Mouse (Mus musculus): ENCODE measurements around the gene Calhm1. TPM values are rescaled to one million over a fixed set of nuclear protein-coding genes. Genes with fewer than 3 reads are reported as not detected.

The Calhm1 gene
- polyA plus RNA-seq (2015; fragmentation: Nextera tagmentation; extraction: Ambion mirVana): not detected in 2 replicates

- 82% methylated on average over 6 of the region's 6 CpGs for WGBS
- Histone ChIP-seq H3K4me1 (ENCODE audit: control insufficient read depth, insufficient read depth, low read length) (no peaks in the 10 kb centered on the region), H3K36me3 (ENCODE audit: control insufficient read depth, insufficient read depth) (no peaks in the 10 kb centered on the region), H3K9ac (ENCODE audit: low read length) (no peak within 1 kb of the TSS), H3K4me3 (ENCODE audit: low read length) (no peak within 1 kb of the TSS), H3K27ac (ENCODE audit: low read length) (no peak within 1 kb of the TSS), H3K4me2 (ENCODE audit: low read depth, low read length) (no peak within 1 kb of the TSS), H3K9me3 (replicated peaks; ENCODE audit: control insufficient read depth, low read length) (no peaks in the 10 kb centered on the region), H3K27me3 (ENCODE audit: control insufficient read depth, insufficient read depth, low read length) (no peaks in the 10 kb centered on the region; the same call in 1 of the 2 replicates)
- ATAC-seq (replicated peaks; ENCODE audit: extremely low read depth, insufficient read depth, low FRiP score): no peak
Observed at GRCm38 (mm10) chr19:47144154-47144553, at the start of gene Calhm1. Gene Calhm1 (minus strand): TSS chr19:47144254.

GRCm38 (mm10) chr19:47192158-47192557 lies 48.1 kb upstream of the Calhm1 start:
- no peak overlapping the region for H3K27ac ChIP-seq (ENCODE audit: low read length)
- no peaks in the 10 kb centered on the region for H3K27me3 ChIP-seq (ENCODE audit: control insufficient read depth, insufficient read depth, low read length)
- no peak overlapping the region for H3K4me3 ChIP-seq (ENCODE audit: low read length)
- no peaks in the 10 kb centered on the region for H3K4me1 ChIP-seq (ENCODE audit: control insufficient read depth, insufficient read depth, low read length)
- H3K9me3 ChIP-seq (replicated peaks; ENCODE audit: control insufficient read depth, low read length): no peaks in the 10 kb centered on the region
- H3K4me2 ChIP-seq (ENCODE audit: low read depth, low read length): no peak overlapping the region
- no peak for ATAC-seq (replicated peaks; ENCODE audit: extremely low read depth, insufficient read depth, low FRiP score)
- WGBS: 90% methylated on average over 5 of the region's 5 CpGs
- H3K36me3 ChIP-seq (ENCODE audit: control insufficient read depth, insufficient read depth): no peaks in the 10 kb centered on the region
- H3K9ac ChIP-seq (ENCODE audit: low read length): no peak overlapping the region

- H3K4me3 ChIP-seq (ENCODE audit: low read length): no peak overlapping the region
- H3K4me2 ChIP-seq (ENCODE audit: low read depth, low read length): no peak overlapping the region
- no peaks in the 10 kb centered on the region for H3K27me3 ChIP-seq (ENCODE audit: control insufficient read depth, insufficient read depth, low read length)
- H3K9me3 ChIP-seq (replicated peaks; ENCODE audit: control insufficient read depth, low read length): no peaks in the 10 kb centered on the region
- H3K27ac ChIP-seq (ENCODE audit: low read length): no peak overlapping the region
- H3K4me1 ChIP-seq (ENCODE audit: control insufficient read depth, insufficient read depth, low read length): no peaks in the 10 kb centered on the region
- H3K9ac ChIP-seq (ENCODE audit: low read length): no peak overlapping the region
- peak; percentile 69 for ATAC-seq (replicated peaks; ENCODE audit: extremely low read depth, insufficient read depth, low FRiP score)
- WGBS: 69% methylated on average over 11 of the region's 11 CpGs
- no peaks in the 10 kb centered on the region for H3K36me3 ChIP-seq (ENCODE audit: control insufficient read depth, insufficient read depth)
Observed at GRCm38 (mm10) chr19:47188515-47189128, 44.6 kb upstream of the Calhm1 start.

- no peak for ATAC-seq (replicated peaks; ENCODE audit: extremely low read depth, insufficient read depth, low FRiP score)
- H3K9ac ChIP-seq (ENCODE audit: low read length): no peak overlapping the region
- WGBS: 38% methylated on average over 15 of the region's 15 CpGs
- peaks cover 2% of the 10 kb centered on the region; the same call in 1 of the 2 replicates for H3K9me3 ChIP-seq (replicated peaks; ENCODE audit: control insufficient read depth, low read length)
- H3K27ac ChIP-seq (ENCODE audit: low read length): no peak overlapping the region
- H3K4me3 ChIP-seq (ENCODE audit: low read length): no peak overlapping the region
- no peak overlapping the region for H3K4me2 ChIP-seq (ENCODE audit: low read depth, low read length)
- H3K36me3 ChIP-seq (ENCODE audit: control insufficient read depth, insufficient read depth): no peaks in the 10 kb centered on the region
- no peaks in the 10 kb centered on the region for H3K27me3 ChIP-seq (ENCODE audit: control insufficient read depth, insufficient read depth, low read length)
- no peaks in the 10 kb centered on the region for H3K4me1 ChIP-seq (ENCODE audit: control insufficient read depth, insufficient read depth, low read length)
Observed at GRCm38 (mm10) chr19:47186514-47187275, 42.6 kb upstream of the Calhm1 start.

DNA sequence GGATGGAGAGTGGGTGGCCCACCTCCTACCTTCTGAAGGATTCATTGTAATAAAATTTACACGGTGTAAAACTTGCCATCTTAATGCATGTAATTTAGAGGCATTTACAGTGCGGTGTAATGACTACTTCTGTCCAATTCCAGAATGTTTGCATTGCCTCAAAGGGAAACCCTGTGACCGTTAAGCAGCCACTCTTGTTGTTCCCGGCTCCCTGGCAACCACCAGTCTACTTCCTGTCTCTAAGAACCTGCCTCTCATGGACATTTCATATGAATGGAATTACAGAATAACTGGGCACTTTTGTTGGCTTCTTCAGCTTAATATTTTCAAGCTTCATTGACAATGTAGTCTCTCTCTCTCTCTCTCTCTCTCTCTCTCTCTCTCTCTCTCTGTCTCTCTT lies 40.7 kb upstream of the Calhm1 start:
- peaks cover 16% of the 10 kb centered on the region for H3K27me3 ChIP-seq (ENCODE audit: control insufficient read depth, insufficient read depth, low read length)
- no peak overlapping the region for H3K4me3 ChIP-seq (ENCODE audit: low read length)
- no peaks in the 10 kb centered on the region for H3K4me1 ChIP-seq (ENCODE audit: control insufficient read depth, insufficient read depth, low read length)
- H3K9ac ChIP-seq (ENCODE audit: low read length): no peak overlapping the region
- no peak overlapping the region for H3K4me2 ChIP-seq (ENCODE audit: low read depth, low read length)
- WGBS: 48% methylated on average over 4 of the region's 4 CpGs
- H3K9me3 ChIP-seq (replicated peaks; ENCODE audit: control insufficient read depth, low read length): peaks cover 2% of the 10 kb centered on the region; the same call in 1 of the 2 replicates
- no peaks in the 10 kb centered on the region for H3K36me3 ChIP-seq (ENCODE audit: control insufficient read depth, insufficient read depth)
- no peak for ATAC-seq (replicated peaks; ENCODE audit: extremely low read depth, insufficient read depth, low FRiP score)
- no peak overlapping the region for H3K27ac ChIP-seq (ENCODE audit: low read length)

DNA sequence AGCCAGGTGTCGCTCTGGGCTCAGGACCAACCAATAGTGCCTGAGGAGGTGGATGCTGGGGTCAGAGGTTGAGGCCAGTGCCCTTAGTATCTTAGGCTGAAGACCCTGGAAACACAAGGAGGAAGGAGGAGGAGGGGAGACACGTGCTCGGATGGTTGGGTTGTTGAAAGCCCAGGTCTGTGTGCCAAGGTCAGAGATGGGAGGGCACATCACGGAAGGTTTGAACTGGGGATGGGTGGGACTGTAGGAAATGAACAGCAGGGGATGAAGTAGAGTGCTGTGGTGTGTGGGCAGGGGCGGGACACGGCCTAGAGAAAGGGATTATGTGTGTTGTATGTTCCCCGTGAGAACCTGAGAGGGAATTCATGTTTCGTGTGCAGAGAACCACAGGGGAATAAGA lies 40.2 kb upstream of the Calhm1 start:
- Histone ChIP-seq H3K36me3 (ENCODE audit: control insufficient read depth, insufficient read depth) (no peaks in the 10 kb centered on the region), H3K4me3 (ENCODE audit: low read length) (no peak overlapping the region), H3K27me3 (ENCODE audit: control insufficient read depth, insufficient read depth, low read length) (peaks cover 21% of the 10 kb centered on the region), H3K4me2 (ENCODE audit: low read depth, low read length) (no peak overlapping the region), H3K4me1 (ENCODE audit: control insufficient read depth, insufficient read depth, low read length) (peaks cover 3% of the 10 kb centered on the region; the same call in 1 of the 2 replicates), H3K9ac (ENCODE audit: low read length) (no peak overlapping the region), H3K27ac (ENCODE audit: low read length) (no peak overlapping the region), H3K9me3 (replicated peaks; ENCODE audit: control insufficient read depth, low read length) (peaks cover 2% of the 10 kb centered on the region; the same call in 1 of the 2 replicates)
- WGBS: 57% methylated on average over 8 of the region's 8 CpGs
- no peak for ATAC-seq (replicated peaks; ENCODE audit: extremely low read depth, insufficient read depth, low FRiP score)

DNA sequence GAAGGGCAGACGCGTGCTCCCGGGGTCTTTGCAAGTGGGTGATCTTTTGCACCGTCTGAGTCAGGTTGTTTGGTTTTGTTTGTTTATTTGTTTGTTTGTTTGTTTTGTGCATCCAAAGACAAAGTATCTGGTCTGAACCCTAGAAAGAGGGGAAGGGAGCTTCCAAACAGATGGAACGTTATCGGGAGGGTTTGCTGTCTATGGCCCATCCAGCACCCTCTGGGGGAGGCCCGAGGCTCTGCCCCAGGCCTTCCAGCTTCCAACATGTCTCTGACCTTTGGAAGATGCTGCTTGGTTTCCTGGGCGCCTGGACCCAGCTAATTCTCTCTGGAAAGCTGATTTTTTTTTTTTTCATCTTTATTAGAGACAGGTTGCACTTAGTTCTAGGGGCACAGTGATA lies 36.0 kb upstream of the Calhm1 start:
- Histone ChIP-seq H3K27ac (ENCODE audit: low read length) (no peak overlapping the region), H3K36me3 (ENCODE audit: control insufficient read depth, insufficient read depth) (no peaks in the 10 kb centered on the region), H3K27me3 (ENCODE audit: control insufficient read depth, insufficient read depth, low read length) (peaks cover 31% of the 10 kb centered on the region), H3K9ac (ENCODE audit: low read length) (no peak overlapping the region), H3K4me3 (ENCODE audit: low read length) (no peak overlapping the region), H3K4me2 (ENCODE audit: low read depth, low read length) (no peak overlapping the region), H3K9me3 (replicated peaks; ENCODE audit: control insufficient read depth, low read length) (peaks cover 2% of the 10 kb centered on the region; the same call in 1 of the 2 replicates), H3K4me1 (ENCODE audit: control insufficient read depth, insufficient read depth, low read length) (peaks cover 3% of the 10 kb centered on the region; the same call in 1 of the 2 replicates)
- WGBS: 21% methylated on average over 8 of the region's 8 CpGs
- ATAC-seq (replicated peaks; ENCODE audit: extremely low read depth, insufficient read depth, low FRiP score): no peak

- H3K9ac ChIP-seq (ENCODE audit: low read length): peak overlapping the region; percentile 70
- H3K4me3 ChIP-seq (ENCODE audit: low read length): peak overlapping the region; percentile 76
- H3K4me1 ChIP-seq (ENCODE audit: control insufficient read depth, insufficient read depth, low read length): peaks cover 3% of the 10 kb centered on the region; the same call in 1 of the 2 replicates
- H3K27me3 ChIP-seq (ENCODE audit: control insufficient read depth, insufficient read depth, low read length): peaks cover 31% of the 10 kb centered on the region
- ATAC-seq (replicated peaks; ENCODE audit: extremely low read depth, insufficient read depth, low FRiP score): no peak
- no peak overlapping the region for H3K27ac ChIP-seq (ENCODE audit: low read length)
- peaks cover 2% of the 10 kb centered on the region; the same call in 1 of the 2 replicates for H3K9me3 ChIP-seq (replicated peaks; ENCODE audit: control insufficient read depth, low read length)
- WGBS: 1% methylated on average over 34 of the region's 42 CpGs
- no peaks in the 10 kb centered on the region for H3K36me3 ChIP-seq (ENCODE audit: control insufficient read depth, insufficient read depth)
- peak overlapping the region; percentile 100 for H3K4me2 ChIP-seq (ENCODE audit: low read depth, low read length)
Observed at GRCm38 (mm10) chr19:47179272-47179809, 35.3 kb upstream of the Calhm1 start.
